Mouse (Mus musculus) skeletal muscle tissue, adult 2 months (tissue): ENCODE data around the gene Ptprt.

Source experiments
- DNase-seq: peaks from one replicate; pipeline ENCODE4 v3.0.0-alpha.2; 2012; ENCODE audit warnings: low read depth, low spot score

Gene Ptprt

GRCm38 (mm10) chr2:162591388-162591787 lies 69.6 kb downstream of the Ptprt start:
- DNase-seq = no peak

GRCm38 (mm10) chr2:162581651-162582050 lies 79.3 kb downstream of the Ptprt start:
- no peak for DNase-seq

DNA sequence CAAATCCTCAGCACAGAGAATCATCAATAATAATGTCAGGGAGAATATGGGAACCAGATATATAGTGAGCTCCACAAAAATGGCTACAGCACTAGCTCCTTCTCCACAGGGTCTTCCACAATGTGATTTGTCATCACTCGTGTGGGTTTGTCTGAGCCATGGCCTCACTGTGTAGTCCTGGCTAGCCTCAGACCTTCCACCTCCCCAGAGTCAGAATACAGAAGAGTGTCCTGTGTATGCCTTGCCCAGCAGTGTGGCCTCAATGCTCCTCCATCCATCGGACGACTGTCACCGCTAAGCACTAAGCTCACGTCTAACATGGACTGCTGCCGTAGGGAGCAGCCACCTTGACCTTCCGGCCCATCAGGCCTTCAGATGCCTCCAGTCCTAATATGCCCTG lies 83.1 kb downstream of the Ptprt start:
- DNase-seq = no peak

- DNase-seq = no peak
Observed at GRCm38 (mm10) chr2:162572851-162573250, 88.1 kb downstream of the Ptprt start.

GRCm38 (mm10) chr2:162571037-162571436 lies 89.9 kb downstream of the Ptprt start:
- DNase-seq = no peak

DNA sequence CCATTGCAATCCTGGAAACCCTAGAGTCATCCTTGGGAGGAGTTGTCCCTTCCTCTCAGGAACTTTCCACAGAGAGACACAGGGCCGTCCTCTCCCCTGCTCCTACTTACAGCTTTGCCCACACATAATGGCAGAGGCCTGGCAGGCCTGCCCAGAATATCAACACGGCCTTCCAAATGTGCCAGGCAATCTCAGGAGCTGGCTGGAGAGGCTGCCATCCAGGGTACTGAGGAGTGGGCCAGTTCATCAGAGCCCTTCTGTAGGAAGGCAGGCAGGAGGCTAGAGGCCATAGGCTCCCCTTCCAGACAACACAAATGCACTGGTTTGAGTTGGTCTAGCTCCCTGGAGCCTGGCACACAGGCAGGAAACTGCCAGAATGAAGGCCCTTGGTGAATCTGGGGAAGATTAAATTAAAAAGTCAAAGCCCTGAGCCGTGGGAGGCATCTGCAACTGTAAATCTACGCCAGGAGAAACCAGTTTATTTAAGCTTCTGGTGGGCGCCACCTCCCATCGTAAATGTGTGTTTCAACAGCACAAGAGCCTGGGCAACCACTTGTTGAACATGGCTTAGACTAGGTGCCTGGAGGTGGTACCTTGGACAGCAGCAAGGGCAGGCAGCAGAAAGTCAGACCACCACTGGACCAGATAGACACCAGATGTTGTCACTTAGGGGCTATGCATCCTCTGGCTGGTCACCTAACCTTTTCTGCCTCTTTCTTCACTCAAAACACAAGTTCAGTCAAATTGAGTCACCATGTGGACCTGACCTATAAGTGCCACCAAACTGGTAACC lies 92.4 kb downstream of the Ptprt start:
- DNase-seq = no peak

DNA sequence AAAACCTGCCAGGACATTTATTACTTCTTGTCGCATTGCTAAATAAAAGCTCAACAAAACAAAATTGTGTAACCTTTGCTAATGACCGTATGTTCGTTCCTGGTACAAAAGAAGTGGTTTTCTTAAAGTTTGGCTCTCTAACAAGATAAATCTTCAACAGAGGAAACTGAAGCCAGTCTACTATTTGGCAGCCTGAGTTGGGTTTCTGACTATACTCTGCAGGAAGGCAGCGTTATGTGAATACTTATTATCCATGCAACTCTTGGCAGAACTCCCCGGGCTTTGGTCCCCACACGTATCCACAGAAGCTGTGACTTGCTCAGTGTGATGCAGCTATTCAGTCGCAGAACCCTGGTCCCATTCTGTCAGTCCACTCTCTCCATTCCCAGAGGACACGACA lies 112.6 kb downstream of the Ptprt start:
- no peak for DNase-seq

- no peak for DNase-seq
Observed at GRCm38 (mm10) chr2:162531638-162532037, 129.3 kb downstream of the Ptprt start.

DNA sequence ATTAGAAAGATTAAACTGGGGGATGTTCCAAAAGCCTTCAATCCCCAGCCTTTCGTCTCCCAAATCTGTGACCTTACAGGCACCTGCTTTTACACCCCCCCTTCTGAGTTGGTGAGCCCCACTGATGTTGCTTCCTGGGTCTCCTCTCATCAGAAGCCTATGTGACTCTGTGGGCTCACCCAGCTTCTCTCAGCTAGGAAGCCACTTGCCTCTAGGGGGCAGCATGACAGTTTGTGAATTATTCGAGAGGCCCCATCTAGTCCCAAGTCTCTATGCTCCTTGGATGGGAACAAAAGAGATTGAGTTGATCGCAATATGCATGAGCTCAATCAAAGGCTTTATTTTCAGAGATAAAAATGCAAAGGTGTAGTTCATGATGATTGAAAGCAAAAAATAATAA lies 132.0 kb downstream of the Ptprt start:
- no peak for DNase-seq

- DNase-seq = no peak
Observed at GRCm38 (mm10) chr2:162515993-162516392, 145.0 kb downstream of the Ptprt start.

DNA sequence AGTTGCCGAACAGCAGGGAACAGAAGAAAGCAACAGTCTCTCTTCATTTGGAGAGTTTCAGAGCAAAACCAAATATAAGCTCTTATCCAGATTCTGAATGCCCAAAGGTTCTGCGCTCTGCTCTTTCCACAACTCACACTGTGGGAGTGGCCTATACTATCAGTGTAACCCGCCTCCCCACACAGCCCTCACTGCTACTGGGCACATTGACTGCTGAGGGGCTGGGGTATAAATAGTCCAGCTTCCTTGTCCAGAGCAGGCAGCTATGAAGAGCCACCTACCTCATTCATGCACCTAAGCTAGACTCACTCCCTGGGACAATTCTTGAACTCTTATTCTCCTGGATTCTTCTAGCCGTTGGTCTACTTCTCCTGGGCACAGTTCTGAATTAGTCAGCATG lies 147.9 kb downstream of the Ptprt start:
- no peak for DNase-seq

DNA sequence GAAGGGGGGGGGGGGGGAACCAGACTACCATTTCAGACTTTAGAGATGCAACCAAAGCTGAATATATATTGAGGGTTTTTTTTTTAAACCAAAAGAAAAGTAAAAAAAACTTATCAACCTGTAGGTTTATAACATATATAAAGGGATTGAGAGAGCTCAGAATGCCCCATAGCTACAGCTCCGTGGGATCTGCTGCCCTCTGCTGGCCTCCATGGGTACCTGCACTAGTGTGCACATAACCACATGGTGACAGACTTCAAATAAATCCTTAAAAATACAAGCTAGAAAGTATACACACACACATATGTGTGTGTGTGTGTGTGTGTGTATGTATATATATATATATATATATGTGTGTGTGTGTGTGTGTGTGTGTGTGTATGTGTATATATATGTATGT lies 148.9 kb downstream of the Ptprt start:
- no peak for DNase-seq

DNA sequence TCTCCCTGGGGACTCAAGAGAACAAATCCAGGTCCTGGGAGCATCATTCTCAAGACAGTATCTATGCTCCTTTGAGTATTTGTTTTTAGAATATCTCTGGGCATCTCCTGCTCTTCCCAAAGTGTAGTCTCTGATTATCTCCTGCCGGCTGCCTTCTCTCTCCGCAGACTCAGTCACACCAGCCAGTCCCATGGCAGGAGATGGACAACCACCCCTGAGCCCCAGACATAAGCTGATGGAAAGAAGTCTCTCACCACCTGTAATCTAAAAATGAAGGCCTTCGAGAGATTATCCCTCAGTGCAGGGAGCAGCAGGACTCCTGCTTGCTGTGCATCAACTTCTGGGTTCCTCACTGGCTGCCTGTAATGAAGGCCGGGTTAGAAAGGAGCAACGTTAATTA lies 151.9 kb downstream of the Ptprt start:
- DNase-seq = no peak

DNA sequence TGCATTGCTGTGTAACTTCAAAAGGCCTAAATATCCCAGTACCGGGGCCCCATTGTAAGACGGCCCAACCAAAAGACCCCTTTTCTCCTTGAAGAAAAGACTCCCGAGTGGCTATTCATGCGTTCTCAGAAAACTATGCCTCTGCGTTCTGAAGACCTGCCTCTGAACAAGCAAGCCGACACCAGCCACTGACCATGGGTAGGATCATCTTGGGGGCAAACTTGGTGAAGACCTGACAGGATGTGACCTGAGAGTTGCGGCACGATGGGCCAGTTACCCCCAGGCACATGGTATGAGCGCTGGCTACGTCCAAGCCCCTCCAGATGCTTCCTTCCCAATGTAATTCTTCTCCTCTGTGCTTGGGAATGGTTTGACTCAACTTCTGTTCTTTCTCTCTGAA lies 153.3 kb downstream of the Ptprt start:
- no peak for DNase-seq

DNA sequence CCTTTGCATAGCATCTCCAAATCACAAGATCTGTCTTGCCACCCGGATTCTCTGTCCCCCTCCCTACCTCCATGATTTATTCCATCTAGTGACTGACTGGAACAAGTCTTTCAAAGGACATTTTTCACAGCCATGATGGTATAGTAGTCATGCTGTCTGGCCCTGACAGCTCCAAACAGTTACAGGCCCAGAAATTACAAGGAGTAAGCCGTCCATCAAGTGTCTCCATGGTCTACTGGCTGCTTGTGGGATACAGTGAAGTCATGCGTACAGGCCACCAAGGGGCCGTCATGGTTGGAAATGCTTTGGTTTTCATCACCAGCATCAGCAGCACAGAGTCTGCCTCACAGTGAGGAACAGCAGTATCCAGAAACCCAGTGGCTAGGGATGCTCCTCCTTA lies 156.1 kb downstream of the Ptprt start:
- no peak for DNase-seq

DNA sequence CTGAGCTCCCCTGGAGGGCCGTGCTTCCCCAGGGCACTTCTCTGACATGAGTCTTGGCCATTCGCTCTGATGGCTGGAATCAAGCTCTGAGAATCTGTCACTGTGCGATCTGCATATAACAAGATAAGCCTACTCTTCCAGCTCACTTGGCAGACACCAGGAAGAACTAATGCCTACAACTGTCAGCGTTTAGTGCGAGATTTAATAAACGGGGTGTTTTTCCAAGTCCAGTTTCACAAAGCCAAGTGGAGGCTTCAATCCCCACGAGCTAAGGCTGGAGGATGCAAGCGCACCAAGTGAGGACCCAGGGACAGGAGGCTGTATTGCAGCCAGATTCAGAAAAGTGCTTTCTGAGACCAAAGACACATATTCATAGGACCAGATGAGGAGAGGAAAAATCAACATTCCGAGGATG lies 161.4 kb downstream of the Ptprt start:
- DNase-seq = no peak

GRCm38 (mm10) chr2:162498191-162498590 lies 162.8 kb downstream of the Ptprt start:
- no peak for DNase-seq

GRCm38 (mm10) chr2:162484036-162484435 lies 176.9 kb downstream of the Ptprt start:
- no peak for DNase-seq

DNA sequence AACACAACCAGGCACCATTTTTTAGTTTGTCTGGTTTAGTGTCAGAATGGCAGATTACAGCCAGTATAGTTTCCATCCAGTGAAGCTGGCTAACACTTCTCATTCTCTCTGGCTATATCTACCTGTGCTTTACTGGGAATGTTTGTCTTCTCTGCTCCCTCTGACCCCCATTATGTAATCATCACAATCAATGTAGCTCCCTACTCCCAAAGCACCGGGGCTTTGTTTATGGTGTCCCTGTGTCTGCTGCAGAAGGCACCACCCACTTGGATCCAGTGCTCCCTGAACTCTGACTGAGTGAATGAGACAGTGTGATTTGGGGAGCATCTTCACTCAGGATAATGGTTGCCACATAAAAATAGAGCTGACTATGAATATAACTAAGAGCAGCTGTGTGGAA lies 217.8 kb downstream of the Ptprt start:
- no peak for DNase-seq

DNA sequence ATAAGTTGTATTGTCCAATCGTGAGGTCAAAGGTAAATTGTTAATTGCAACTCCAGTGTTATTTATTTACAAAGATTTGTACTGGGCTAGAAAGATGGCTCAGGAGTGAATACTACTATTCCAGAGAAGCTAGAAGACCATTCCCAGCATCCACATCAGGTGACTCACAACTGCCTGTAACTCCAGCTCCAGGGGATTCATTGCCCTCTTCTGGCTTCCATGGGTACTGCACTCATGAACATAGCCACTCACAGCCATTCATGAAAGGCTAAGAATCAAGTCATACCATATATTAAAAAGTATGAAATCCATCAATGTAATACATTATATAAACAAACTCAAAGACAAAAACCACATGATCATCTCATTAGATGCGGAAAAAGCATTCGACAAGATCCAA lies 224.3 kb downstream of the Ptprt start:
- DNase-seq = no peak

GRCm38 (mm10) chr2:162430171-162430570 lies 230.8 kb downstream of the Ptprt start:
- DNase-seq = no peak

GRCm38 (mm10) chr2:162426114-162426513 lies 234.8 kb downstream of the Ptprt start:
- DNase-seq = no peak

DNA sequence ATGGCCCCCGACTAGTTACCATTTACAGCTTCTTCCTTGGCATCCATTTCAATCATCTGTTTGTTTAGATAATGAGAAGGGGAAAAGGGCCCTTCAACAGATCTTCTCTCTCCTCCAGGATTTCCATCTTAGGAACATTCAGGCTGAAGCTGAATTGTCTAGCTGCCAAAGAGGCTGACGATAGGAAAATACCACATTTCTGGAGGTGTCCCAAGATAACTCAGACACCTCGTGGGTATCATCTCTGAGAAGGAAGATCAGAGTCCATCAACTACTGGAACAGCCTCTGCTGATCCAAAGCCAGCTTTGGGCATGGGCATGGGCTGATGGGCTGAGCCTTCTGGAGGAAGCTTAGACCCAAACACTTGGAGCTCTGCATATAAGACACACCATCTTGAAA lies 242.8 kb downstream of the Ptprt start:
- DNase-seq = no peak
